Mouse (Mus musculus): ENCODE data around the gene Pradc1. TPM values are rescaled to one million over a fixed set of nuclear protein-coding genes. Genes with fewer than 3 reads are reported as not detected.

Pradc1 gene
- polyA plus RNA-seq, 1 experiment from 2014 or later: 28.0 TPM

DNA sequence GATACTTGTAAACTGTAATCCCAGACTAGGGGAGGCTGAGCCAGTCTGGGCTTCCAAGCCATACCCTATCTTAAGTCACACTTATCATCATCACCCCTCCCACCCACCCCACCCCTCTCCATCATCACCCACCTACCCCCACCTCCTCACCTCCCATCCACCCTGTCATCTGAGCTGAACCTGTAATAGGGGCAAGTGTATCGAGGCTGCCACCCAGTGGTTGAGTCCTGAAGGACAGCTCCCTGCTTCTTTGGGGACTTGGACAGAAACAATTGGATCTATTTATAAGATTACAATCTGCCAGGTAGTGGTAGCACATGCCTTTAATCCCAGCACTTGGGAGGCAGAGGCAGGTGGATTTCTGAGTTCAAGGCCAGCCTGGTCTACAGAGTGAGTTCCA is 54.6 kb downstream of the Pradc1 start:
- Histone ChIP-seq H3K4me3 (ENCODE audit: low read depth, low read length) (no peak overlapping the region), H3K4me1 (ENCODE audit: control insufficient read depth, insufficient read depth, low read length) (no peaks in the 10 kb centered on the region), H3K9me3 (ENCODE audit: control insufficient read depth, low read length) (no peaks in the 10 kb centered on the region), H3K36me3 (ENCODE audit: control insufficient read depth, insufficient read depth, low read length) (no peaks in the 10 kb centered on the region), H3K9ac (ENCODE audit: low read length) (no peak overlapping the region), H3K4me2 (ENCODE audit: low read depth) (no peak overlapping the region), H3K27me3 (ENCODE audit: control insufficient read depth, insufficient read depth, low read length) (no peaks in the 10 kb centered on the region), H3K27ac (ENCODE audit: low read depth, low read length) (no peak overlapping the region)
- no peak for ATAC-seq (ENCODE audit: insufficient read depth, low FRiP score, low TSS enrichment)
- DNase-seq (ENCODE audit: low spot score): no peak
- 14% methylated on average over 1 of the region's 1 CpGs for WGBS

Other genes starting within 250 kb of the Pradc1 start
- gene Sfxn5, start 118.5 kb downstream of the Pradc1 start, polyA plus RNA-seq (2014; fragmentation: Nextera tagmentation; extraction: Ambion mirVana): 5.5 and 5.7 TPM in 2 replicates
- 4.4 and 5.5 TPM in 2 replicates for gene Rab11fip5, start 77.3 kb downstream of the Pradc1 start, polyA plus RNA-seq (2014; fragmentation: Nextera tagmentation; extraction: Ambion mirVana)
- gene Noto, start 28.1 kb downstream of the Pradc1 start, polyA plus RNA-seq (2014; fragmentation: Nextera tagmentation; extraction: Ambion mirVana): not detected in 2 replicates
- 52.8 and 56.9 TPM in 2 replicates for gene Smyd5, start 20.0 kb downstream of the Pradc1 start, polyA plus RNA-seq (2014; fragmentation: Nextera tagmentation; extraction: Ambion mirVana)
- 712 and 739 TPM in 2 replicates for gene Cct7, start 456 bp downstream of the Pradc1 start, polyA plus RNA-seq (2014; fragmentation: Nextera tagmentation; extraction: Ambion mirVana)
- 0.78 and 1.1 TPM in 2 replicates for gene Fbxo41, start 51.0 kb upstream of the Pradc1 start, polyA plus RNA-seq (2014; fragmentation: Nextera tagmentation; extraction: Ambion mirVana)
- not detected in 2 replicates for gene Egr4, start 61.6 kb upstream of the Pradc1 start, polyA plus RNA-seq (2014; fragmentation: Nextera tagmentation; extraction: Ambion mirVana)
- 6.8 and 7.0 TPM in 2 replicates for gene Alms1, start 135.6 kb upstream of the Pradc1 start, polyA plus RNA-seq (2014; fragmentation: Nextera tagmentation; extraction: Ambion mirVana)